Mouse (Mus musculus) hematopoietic stem cell, adult 5-6 weeks (primary cell): Measurements from ENCODE around the gene BC034090. TPM values are rescaled to one million over a fixed set of nuclear protein-coding genes. Genes with fewer than 3 reads are reported as not detected.

Source experiments
- ATAC-seq, 2 experiments: fragments of 125-278 bp in 1 of 2; replicated peaks in 1 of 2; 2 replicates each; pipeline ENCODE4 v1.8.0; 2016 to 2017; ENCODE audit warnings: inconsistent platforms in 2 of 2, mild to moderate bottlenecking in 2 of 2, moderate number of reproducible peaks in 2 of 2, low read depth in 1 of 2, moderate TSS enrichment in 1 of 2; ENCODE audit not compliant: low FRiP score in 2 of 2, poor library complexity in 2 of 2, severe bottlenecking in 2 of 2, insufficient read depth in 1 of 2, low TSS enrichment in 1 of 2
- total RNA-seq: library from RNA; stranded (forward); fragments of 172-1452, 232-1000 nt; gene quantifications from 2 replicates; pipeline ENCODE4 v1.2.3, GENCODE M21; 2017

The BC034090 gene
- total RNA-seq, 1 experiment from 2014 or later: 2.6 TPM

GRCm38 (mm10) chr1:155207859-155208258, 36.4 kb downstream of the BC034090 start:
- no peak for ATAC-seq

- peak; percentile 68 to 85 for ATAC-seq
Measured at GRCm38 (mm10) chr1:155205822-155206660, 38.2 kb downstream of the BC034090 start.

GRCm38 (mm10) chr1:155205311-155205710, 38.9 kb downstream of the BC034090 start:
- ATAC-seq: no peak

GRCm38 (mm10) chr1:155204560-155205162, 39.6 kb downstream of the BC034090 start:
- ATAC-seq: no peak

GRCm38 (mm10) chr1:155203954-155204353, 40.3 kb downstream of the BC034090 start:
- no peak for ATAC-seq

GRCm38 (mm10) chr1:155203101-155203500, 41.1 kb downstream of the BC034090 start:
- ATAC-seq: no peak

GRCm38 (mm10) chr1:155202472-155202871, 41.8 kb downstream of the BC034090 start:
- no peak for ATAC-seq

GRCm38 (mm10) chr1:155201914-155202313, 42.3 kb downstream of the BC034090 start:
- ATAC-seq: no peak

- no peak for ATAC-seq
Measured at GRCm38 (mm10) chr1:155201373-155201879, 42.8 kb downstream of the BC034090 start.

- ATAC-seq: no peak
Measured at GRCm38 (mm10) chr1:155200967-155201366, 43.3 kb downstream of the BC034090 start.

- no peak for ATAC-seq
Measured at GRCm38 (mm10) chr1:155199522-155199921, 44.7 kb downstream of the BC034090 start.

- no peak for ATAC-seq
Measured at GRCm38 (mm10) chr1:155196691-155197090, 47.6 kb downstream of the BC034090 start.

- ATAC-seq: peak in 1 of 2 experiments; percentile 36; a peak in 1 of 4 replicates
Measured at GRCm38 (mm10) chr1:155192805-155193368, 51.4 kb downstream of the BC034090 start.

GRCm38 (mm10) chr1:155191671-155192070, 52.6 kb downstream of the BC034090 start:
- ATAC-seq: 0 out of 4 replicates have a peak, but pooled peaks of 1 of the 2 experiments have one; percentile 12

- ATAC-seq: no peak
Measured at GRCm38 (mm10) chr1:155191219-155191618, 53.0 kb downstream of the BC034090 start.

- no peak for ATAC-seq
Measured at GRCm38 (mm10) chr1:155188656-155189055, 55.6 kb downstream of the BC034090 start.

- no peak for ATAC-seq
Measured at GRCm38 (mm10) chr1:155184191-155184590, 60.1 kb downstream of the BC034090 start.
